Mouse (Mus musculus) bone marrow, adult 2 months (tissue): ENCODE results near the gene Fhod1. TPM values are rescaled to one million over a fixed set of nuclear protein-coding genes. Genes with fewer than 3 reads are reported as not detected.
A peak's percentile ranks its signal among the peaks of the same experiment; 100 is the strongest.
"Not testable (repeated sequence)": the region's sequence is repeated elsewhere in the genome, so short reads cannot be mapped to it uniquely, and the experiment has no call there.

ENCODE experiments used
- H3K27ac ChIP-seq: fragments of 200-500 bp; 2 replicates; pipeline ENCODE4 v1.5.1; 2012; ENCODE audit warnings: low read depth, mild to moderate bottlenecking, control low read depth, inconsistent platforms, low read length; ENCODE audit not compliant: control insufficient read depth, poor library complexity, insufficient read depth
- H3K4me1 ChIP-seq: fragments of 200-500 bp; 2 replicates; pipeline ENCODE4 v1.6.1; 2011; ENCODE audit warnings: low read length; ENCODE audit not compliant: control insufficient read depth, insufficient read depth
- H3K4me3 ChIP-seq: fragments of 200-500 bp; replicated peaks from 2 replicates; pipeline ENCODE3; 2011; ENCODE audit warnings: mild to moderate bottlenecking, low read depth, low read length, control low read depth; ENCODE audit not compliant: control insufficient read depth
- CTCF ChIP-seq: fragments of 200-500 bp; IDR thresholded peaks from 2 replicates; pipeline ENCODE4 v1.5.1; 2011; ENCODE audit warnings: low read length, control low read depth; ENCODE audit not compliant: control insufficient read depth, insufficient read depth
- POLR2A ChIP-seq: fragments of 200-500 bp; IDR thresholded peaks from 2 replicates; pipeline ENCODE4 v1.6.1; 2011; ENCODE audit warnings: low read depth, mild to moderate bottlenecking, control low read depth, low read length, borderline replicate concordance; ENCODE audit not compliant: control insufficient read depth
- WGBS: fragments of 180-500 bp; shearing (Covaris S2); methylation state at CpG from one replicate; pipeline ENCODE4 v1.1.7; 2018; 5-methylcytosine and 5-hydroxymethylcytosine counted together
- polyA plus RNA-seq: library from polyadenylated mRNA; stranded (reverse); fragments of >200 nt; gene quantifications from 2 replicates; pipeline ENCODE4 v1.2.4, GENCODE M21; 2011; ENCODE audit warnings: low replicate concordance; ENCODE audit not compliant: missing spikeins, insufficient read depth, insufficient read length

Fhod1 gene
- polyA plus RNA-seq, 1 experiment, result 66.3 TPM

- H3K4me3 ChIP-seq, H3K27ac ChIP-seq, H3K4me1 ChIP-seq: not testable (repeated sequence)
- WGBS, result 52% methylated on average over 3 of the region's 3 CpGs
- TF ChIP-seq CTCF, result peak; percentile 6; the same call in 1 of the 2 replicates
These were observed 56.0 kb downstream of the Fhod1 start for GRCm38 (mm10) chr8:105291802-105292201.

GRCm38 (mm10) chr8:105291364-105291763, 56.4 kb downstream of the Fhod1 start:
- not testable (repeated sequence) for H3K27ac ChIP-seq, H3K4me1 ChIP-seq, H3K4me3 ChIP-seq
- WGBS, result 77% methylated on average over 8 of the region's 8 CpGs

DNA sequence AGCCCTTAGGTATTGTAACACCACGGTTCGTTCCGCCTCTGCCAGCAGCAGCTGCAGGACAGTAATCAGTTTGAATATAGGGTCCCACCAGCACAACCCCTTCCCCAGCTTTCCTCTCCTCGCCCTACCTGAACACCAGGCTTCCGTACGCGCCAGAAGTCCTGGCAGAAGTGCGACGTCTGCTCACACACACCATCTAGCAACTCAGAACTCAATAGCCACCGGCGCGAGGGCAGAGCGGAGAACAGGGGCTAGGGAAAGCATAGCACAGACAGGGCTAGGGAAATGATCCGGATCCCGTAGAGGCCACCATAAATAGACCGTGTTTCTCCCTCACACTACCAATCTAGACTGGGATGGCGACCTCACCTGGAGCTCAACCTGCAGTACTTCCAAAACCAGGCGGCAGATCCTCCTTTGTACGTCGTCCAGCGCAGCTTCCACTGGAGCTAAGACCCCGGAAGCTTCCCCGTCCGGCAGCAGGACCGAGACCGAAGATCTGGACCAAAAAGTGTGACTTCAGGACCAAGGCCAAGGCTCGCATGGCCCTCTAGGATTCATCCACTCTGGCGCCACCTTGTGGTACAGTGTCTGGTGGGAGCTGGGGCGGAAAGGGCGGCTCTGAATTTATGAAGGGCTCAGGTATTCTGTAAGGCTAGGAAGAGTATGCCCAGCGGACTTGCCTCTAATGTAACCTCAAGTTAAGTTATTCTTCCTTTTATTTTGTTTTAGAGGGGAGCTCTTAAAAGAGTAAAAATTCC, 57.0 kb downstream of the Fhod1 start:
- WGBS, result 27% methylated on average over 31 of the region's 31 CpGs
- H3K4me3 ChIP-seq, result no peak overlapping the region

DNA sequence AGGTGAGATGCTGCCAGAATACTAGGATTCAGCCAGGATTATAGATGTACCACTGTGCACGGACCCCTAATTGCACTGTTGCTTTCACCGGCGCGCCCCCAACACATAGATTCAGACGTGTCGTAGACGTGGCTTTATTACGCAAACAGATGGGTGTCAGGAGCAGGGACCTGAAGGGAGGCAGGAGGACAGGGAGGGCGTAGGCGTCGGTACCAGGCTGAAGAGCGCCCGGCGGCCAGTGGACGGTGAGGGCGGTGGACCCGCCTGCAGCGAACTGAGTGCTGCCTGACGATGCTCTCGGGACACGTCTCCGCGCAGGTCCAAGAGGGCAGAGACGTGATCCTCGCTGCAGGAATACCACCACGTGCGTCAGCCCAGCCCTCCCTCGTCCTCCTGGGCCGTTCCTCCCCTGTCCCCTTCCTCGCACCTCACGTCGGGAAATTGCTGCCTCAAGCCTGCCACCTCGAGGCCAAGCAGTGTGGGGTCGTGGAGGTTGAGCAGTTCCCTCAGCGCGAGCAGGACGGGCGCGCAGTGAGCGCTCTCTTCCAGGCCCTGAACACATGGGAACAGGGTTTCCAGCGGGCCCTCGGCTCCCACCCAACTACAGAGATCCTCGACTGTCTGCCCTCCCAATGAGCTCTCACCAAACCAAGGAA, 57.8 kb downstream of the Fhod1 start, which contains the start of gene 4931428F04Rik:
Gene 4931428F04Rik (minus strand): TSS at position 60 of the 656 bp plus-strand sequence.
- Histone ChIP-seq H3K4me3 (peak within 1 kb of the TSS; percentile 80), H3K27ac (peak within 1 kb of the TSS; percentile 51), H3K4me1 (peaks cover 4% of the 10 kb centered on the region)
- 5% methylated on average over 43 of the region's 43 CpGs for WGBS
- TF ChIP-seq CTCF (peak; percentile 57; the same call in 1 of the 2 replicates), POLR2A (no peak)

More for the DNA sequence above, 57.0 kb downstream of the Fhod1 start:
- TF ChIP-seq POLR2A (no peak), CTCF (peak; percentile 98)
- Histone ChIP-seq H3K4me1 (peaks cover 4% of the 10 kb centered on the region), H3K27ac (no peak overlapping the region)

- under 1% methylated on average over 53 of the region's 53 CpGs for WGBS
- Histone ChIP-seq H3K27ac (peak overlapping the region; percentile 51), H3K4me3 (peak overlapping the region; percentile 80), H3K4me1 (peaks cover 4% of the 10 kb centered on the region)
- TF ChIP-seq POLR2A, result peak; percentile 66; the same call in 1 of the 2 replicates
- TF ChIP-seq CTCF, result peak; percentile 18; the same call in 1 of the 2 replicates
These were observed 58.6 kb downstream of the Fhod1 start for GRCm38 (mm10) chr8:105288958-105289732.

DNA sequence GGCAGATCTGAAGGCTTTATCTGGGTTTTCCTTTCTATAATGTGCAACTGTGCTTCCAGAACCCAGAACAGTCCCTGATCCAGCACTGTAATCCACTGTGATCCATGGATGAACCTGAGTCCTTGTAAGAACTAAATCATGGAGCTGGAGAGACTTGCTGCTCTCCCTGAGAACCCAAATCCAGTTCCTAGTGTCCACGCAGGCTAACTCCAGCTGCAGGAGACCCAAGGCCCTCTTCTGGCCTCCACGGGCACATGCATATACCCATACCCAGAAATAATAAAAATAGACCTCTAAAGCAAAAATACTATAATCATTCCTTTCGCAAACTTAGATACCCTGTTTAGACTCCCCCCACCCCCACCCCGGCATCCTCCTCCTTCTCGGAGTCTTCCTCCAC, 59.5 kb downstream of the Fhod1 start:
- Histone ChIP-seq H3K27ac (no peak overlapping the region), H3K4me1 (peaks cover 4% of the 10 kb centered on the region), H3K4me3 (no peak overlapping the region)
- TF ChIP-seq POLR2A (no peak), CTCF (no peak)
- 90% methylated on average over 5 of the region's 5 CpGs for WGBS

GRCm38 (mm10) chr8:105286907-105287306, 60.8 kb downstream of the Fhod1 start:
- peaks cover 4% of the 10 kb centered on the region for H3K4me1 ChIP-seq

DNA sequence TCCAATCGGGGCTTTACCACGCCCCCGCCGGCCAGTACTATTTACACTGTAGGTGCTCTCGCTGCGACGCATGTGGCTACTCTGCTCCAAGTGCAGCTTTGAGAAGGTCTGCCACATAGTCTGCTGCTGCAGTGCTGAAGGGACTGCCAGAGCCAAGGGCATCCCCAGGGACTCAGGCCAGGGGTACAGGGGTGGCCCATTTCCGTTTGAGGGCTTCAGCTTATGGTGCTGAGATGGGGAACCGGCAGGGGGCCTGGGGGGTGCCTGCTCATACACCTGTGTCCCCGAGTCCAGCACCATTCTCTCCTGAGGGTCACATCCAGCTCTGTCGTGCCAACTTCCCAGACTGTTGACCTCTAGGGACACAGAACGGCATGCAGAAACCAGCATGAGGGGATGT, 62.2 kb downstream of the Fhod1 start:
- 84% methylated on average over 12 of the region's 12 CpGs for WGBS
- H3K4me3 ChIP-seq, result no peak overlapping the region
- no peak overlapping the region for H3K27ac ChIP-seq
- TF ChIP-seq POLR2A (no peak), CTCF (no peak)
- peaks cover 4% of the 10 kb centered on the region for H3K4me1 ChIP-seq

More at GRCm38 (mm10) chr8:105286907-105287306, 60.8 kb downstream of the Fhod1 start:
- WGBS, result 79% methylated on average over 4 of the region's 4 CpGs
- H3K4me3 ChIP-seq, result no peak overlapping the region
- no peak for TF ChIP-seq CTCF
- TF ChIP-seq POLR2A, result no peak
- no peak overlapping the region for H3K27ac ChIP-seq
